Mouse (Mus musculus) lung, adult 2 months (tissue): Measurements from ENCODE around the gene Ubp1. TPM values are rescaled to one million over a fixed set of nuclear protein-coding genes. Genes with fewer than 3 reads are reported as not detected.

Experiments
- DNase-seq: peaks from one replicate; pipeline ENCODE4 v3.0.0; 2022
- H3K4me1 ChIP-seq: fragments of 200-500 bp; 2 replicates; pipeline ENCODE4 v1.6.1; 2011; ENCODE audit warnings: low read length; ENCODE audit not compliant: control insufficient read depth, insufficient read depth
- H3K4me3 ChIP-seq: fragments of 200-500 bp; replicated peaks from 2 replicates; pipeline ENCODE3; 2011; ENCODE audit warnings: low read depth, mild to moderate bottlenecking, control low read depth, low read length; ENCODE audit errors: extremely low read depth
- CTCF ChIP-seq: fragments of 200-500 bp; IDR thresholded peaks from 2 replicates; pipeline ENCODE4 v1.5.1; 2011; ENCODE audit warnings: mild to moderate bottlenecking, low read length, control low read depth; ENCODE audit not compliant: insufficient read depth
- POLR2A ChIP-seq: fragments of 200-500 bp; IDR thresholded peaks from 2 replicates; pipeline ENCODE4 v1.6.1; 2011; ENCODE audit warnings: low read depth, mild to moderate bottlenecking, control low read depth, low read length, borderline replicate concordance; ENCODE audit errors: extremely low read depth
- WGBS: fragments of 180-500 bp; shearing (Covaris S2); methylation state at CpG from one replicate; pipeline ENCODE4 v1.1.7; 2018; 5-methylcytosine and 5-hydroxymethylcytosine counted together
- polyA plus RNA-seq: library from polyadenylated mRNA; depleted of rRNA; stranded (reverse); fragments of >200 nt; gene quantifications from 2 replicates; pipeline ENCODE4 v1.2.3, GENCODE M21; 2012; rRNA removed

The Ubp1 gene
- polyA plus RNA-seq, 1 experiment = 55.9 TPM

- H3K4me1 ChIP-seq = no peaks in the 10 kb centered on the region
- DNase-seq = no peak
- no peak overlapping the region for H3K4me3 ChIP-seq
- no peak for TF ChIP-seq CTCF
- no peak for TF ChIP-seq POLR2A
- WGBS = 14% methylated on average over 8 of the region's 8 CpGs
Measured at GRCm38 (mm10) chr9:114025846-114026245, 95.1 kb downstream of the Ubp1 start.

DNA sequence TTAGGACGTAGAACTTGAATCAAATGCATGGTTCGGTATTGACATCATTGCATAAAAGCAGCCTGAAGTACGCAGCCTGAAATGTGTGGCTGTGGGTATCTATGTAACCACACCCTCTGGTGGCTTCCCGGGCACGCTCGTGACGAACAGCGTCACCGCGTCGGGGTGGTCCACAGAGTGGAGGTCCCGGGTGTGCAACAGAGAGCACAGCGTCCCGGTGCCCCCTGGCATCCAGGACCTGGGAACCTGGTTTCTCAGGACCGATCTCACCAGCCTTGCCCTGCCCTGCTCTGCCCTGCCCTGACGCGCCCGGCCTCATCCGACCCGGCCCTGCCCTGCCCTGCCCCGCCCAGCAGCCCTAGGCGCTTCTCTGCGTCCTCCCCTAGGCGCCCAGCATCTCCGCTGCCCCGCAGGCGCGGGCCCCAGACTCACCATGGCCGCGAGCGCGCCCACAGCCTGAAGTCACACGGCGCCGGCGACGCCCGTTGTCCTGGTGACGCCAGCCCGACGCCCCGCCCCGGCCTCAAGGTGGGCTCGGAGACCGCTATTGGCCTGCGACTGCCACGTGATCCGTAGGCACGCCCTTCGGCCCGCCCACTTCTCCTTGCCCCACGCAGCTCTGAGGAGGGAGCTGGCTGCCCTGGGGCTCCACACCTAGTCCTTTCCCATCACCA, 95.7 kb downstream of the Ubp1 start:
- 2% methylated on average over 52 of the region's 52 CpGs for WGBS
- no peak for TF ChIP-seq POLR2A
- no peak for TF ChIP-seq CTCF
- Histone ChIP-seq H3K4me3 (peak overlapping the region; percentile 57), H3K4me1 (no peaks in the 10 kb centered on the region)
- DNase-seq = peak; percentile 48

Other genes starting within 250 kb of the Ubp1 start
- gene Pdcd6ip, start 222.7 kb upstream of the Ubp1 start, polyA plus RNA-seq = 90.6 and 120 TPM in 2 replicates
- 10.9 and 14.8 TPM in 2 replicates for gene Clasp2, start 189.5 kb upstream of the Ubp1 start, polyA plus RNA-seq
- gene Fbxl2, start 115.3 kb downstream of the Ubp1 start, polyA plus RNA-seq = 5.3 and 5.6 TPM in 2 replicates
- gene Susd5, start 126.2 kb downstream of the Ubp1 start, polyA plus RNA-seq = 0.37 and 0.79 TPM in 2 replicates